Mouse (Mus musculus) embryonic facial prominence, embryonic 13.5 days (tissue): ENCODE data around the gene Cobl. TPM values are rescaled to one million over a fixed set of nuclear protein-coding genes. Genes with fewer than 3 reads are reported as not detected.
A peak's percentile ranks its signal among the peaks of the same experiment; 100 is the strongest.

Experiments
- ATAC-seq: fragments of 200-750 bp; cut with Nextera tagmentation; 2 replicates; pipeline ENCODE4 v1.8.0; 2017; ENCODE audit warnings: low read depth; ENCODE audit not compliant: insufficient number of reproducible peaks, insufficient read depth, low FRiP score, low TSS enrichment
- H3K27ac ChIP-seq: fragments of 300-500 bp; sonication (generic); 2 replicates; pipeline ENCODE4 v1.5.1; 2015; ENCODE audit warnings: moderate library complexity, mild to moderate bottlenecking, inconsistent platforms
- H3K27me3 ChIP-seq: fragments of 300-500 bp; sonication (generic); 2 replicates; pipeline ENCODE4 v1.6.1; 2015; ENCODE audit warnings: mild to moderate bottlenecking, inconsistent platforms
- H3K36me3 ChIP-seq: fragments of 300-500 bp; sonication (generic); 2 replicates; pipeline ENCODE4 v1.6.1; 2015; ENCODE audit warnings: mild to moderate bottlenecking, inconsistent platforms
- H3K4me1 ChIP-seq: fragments of 300-500 bp; sonication (generic); 2 replicates; pipeline ENCODE4 v1.6.1; 2015; ENCODE audit warnings: inconsistent platforms
- H3K4me2 ChIP-seq: fragments of 300-500 bp; sonication (generic); 2 replicates; pipeline ENCODE4 v1.6.1; 2015; ENCODE audit warnings: moderate library complexity, mild to moderate bottlenecking, inconsistent platforms
- H3K4me3 ChIP-seq: fragments of 300-500 bp; sonication (generic); 2 replicates; pipeline ENCODE4 v1.5.1; 2015; ENCODE audit warnings: mild to moderate bottlenecking, inconsistent platforms
- H3K9ac ChIP-seq: fragments of 300-500 bp; sonication (generic); 2 replicates; pipeline ENCODE4 v1.6.1; 2015; ENCODE audit warnings: mild to moderate bottlenecking, inconsistent platforms
- H3K9me3 ChIP-seq: fragments of 300-500 bp; sonication (generic); 2 replicates; pipeline ENCODE4 v1.6.1; 2016; ENCODE audit warnings: inconsistent platforms
- WGBS: fragments of 180-500 bp; shearing (Covaris S2); methylation state at CpG from one replicate; pipeline ENCODE4 v1.1.7; 2015; ENCODE audit warnings: mixed read lengths; 5-methylcytosine and 5-hydroxymethylcytosine counted together
- polyA plus RNA-seq: library from polyadenylated mRNA; unstranded; fragments of >200 nt; fragmentation: Nextera tagmentation; extraction: Ambion mirVana; gene quantifications from 2 replicates; pipeline ENCODE4 v1.2.1, GENCODE M21; 2015

Gene Cobl
- polyA plus RNA-seq, 1 experiment from 2014 or later = 5.6 TPM

- no peak for ATAC-seq
- no peak overlapping the region for H3K27ac ChIP-seq
Measured at GRCm38 (mm10) chr11:12340697-12341096, 124.1 kb downstream of the Cobl start.

GRCm38 (mm10) chr11:12336145-12336544, 128.6 kb downstream of the Cobl start:
- Histone ChIP-seq H3K9me3 (no peaks in the 10 kb centered on the region), H3K4me1 (peaks cover 12% of the 10 kb centered on the region), H3K36me3 (no peaks in the 10 kb centered on the region), H3K4me3 (no peak overlapping the region), H3K27me3 (no peaks in the 10 kb centered on the region), H3K4me2 (no peak overlapping the region), H3K27ac (no peak overlapping the region), H3K9ac (no peak overlapping the region)
- no peak for ATAC-seq
- WGBS = 76% methylated on average over 12 of the region's 12 CpGs

More at GRCm38 (mm10) chr11:12340697-12341096, 124.1 kb downstream of the Cobl start:
- Histone ChIP-seq H3K9me3 (no peaks in the 10 kb centered on the region), H3K27me3 (no peaks in the 10 kb centered on the region), H3K4me3 (no peak overlapping the region), H3K36me3 (no peaks in the 10 kb centered on the region), H3K4me1 (peaks cover 3% of the 10 kb centered on the region; the same call in 1 of the 2 replicates), H3K4me2 (no peak overlapping the region), H3K9ac (no peak overlapping the region)

- H3K9ac ChIP-seq = no peak overlapping the region
- peak overlapping the region; percentile 58 for H3K27ac ChIP-seq
- H3K4me2 ChIP-seq = no peak overlapping the region
- peak; percentile 48; the same call in 1 of the 2 replicates for ATAC-seq
- peaks cover 9% of the 10 kb centered on the region for H3K4me1 ChIP-seq
- 37% methylated on average over 2 of the region's 2 CpGs for WGBS
- no peaks in the 10 kb centered on the region for H3K36me3 ChIP-seq
- no peaks in the 10 kb centered on the region for H3K9me3 ChIP-seq
- H3K4me3 ChIP-seq = no peak overlapping the region
- H3K27me3 ChIP-seq = no peaks in the 10 kb centered on the region
Measured at GRCm38 (mm10) chr11:12331997-12332396, 132.8 kb downstream of the Cobl start.

GRCm38 (mm10) chr11:12321445-12321844, 143.3 kb downstream of the Cobl start:
- no peaks in the 10 kb centered on the region for H3K4me1 ChIP-seq
- no peak overlapping the region for H3K4me2 ChIP-seq
- ATAC-seq = no peak
- H3K9ac ChIP-seq = no peak overlapping the region
- WGBS = 62% methylated on average over 1 of the region's 1 CpGs
- no peaks in the 10 kb centered on the region for H3K27me3 ChIP-seq
- H3K4me3 ChIP-seq = no peak overlapping the region
- no peaks in the 10 kb centered on the region for H3K36me3 ChIP-seq
- H3K9me3 ChIP-seq = no peaks in the 10 kb centered on the region
- no peak overlapping the region for H3K27ac ChIP-seq

GRCm38 (mm10) chr11:12319318-12319717, 145.4 kb downstream of the Cobl start:
- no peak overlapping the region for H3K4me3 ChIP-seq
- ATAC-seq = no peak

GRCm38 (mm10) chr11:12315670-12316069, 149.1 kb downstream of the Cobl start:
- ATAC-seq = no peak
- H3K27me3 ChIP-seq = no peaks in the 10 kb centered on the region
- H3K27ac ChIP-seq = no peak overlapping the region
- H3K4me1 ChIP-seq = no peaks in the 10 kb centered on the region
- 77% methylated on average over 3 of the region's 3 CpGs for WGBS
- H3K9ac ChIP-seq = no peak overlapping the region
- no peaks in the 10 kb centered on the region for H3K36me3 ChIP-seq
- H3K9me3 ChIP-seq = no peaks in the 10 kb centered on the region
- H3K4me3 ChIP-seq = no peak overlapping the region
- no peak overlapping the region for H3K4me2 ChIP-seq

More at GRCm38 (mm10) chr11:12319318-12319717, 145.4 kb downstream of the Cobl start:
- H3K9me3 ChIP-seq = no peaks in the 10 kb centered on the region
- no peaks in the 10 kb centered on the region for H3K4me1 ChIP-seq
- H3K36me3 ChIP-seq = no peaks in the 10 kb centered on the region
- H3K27ac ChIP-seq = no peak overlapping the region
- H3K9ac ChIP-seq = no peak overlapping the region
- 93% methylated on average over 3 of the region's 3 CpGs for WGBS
- no peaks in the 10 kb centered on the region for H3K27me3 ChIP-seq
- H3K4me2 ChIP-seq = no peak overlapping the region

GRCm38 (mm10) chr11:12314278-12315043, 150.3 kb downstream of the Cobl start:
- Histone ChIP-seq H3K27ac (no peak overlapping the region), H3K36me3 (no peaks in the 10 kb centered on the region), H3K4me1 (no peaks in the 10 kb centered on the region), H3K4me2 (no peak overlapping the region), H3K9ac (no peak overlapping the region), H3K9me3 (no peaks in the 10 kb centered on the region), H3K4me3 (no peak overlapping the region), H3K27me3 (no peaks in the 10 kb centered on the region)
- 82% methylated on average over 6 of the region's 6 CpGs for WGBS
- no peak for ATAC-seq

- ATAC-seq = no peak
- H3K9ac ChIP-seq = no peak overlapping the region
- 83% methylated on average over 6 of the region's 6 CpGs for WGBS
- no peaks in the 10 kb centered on the region for H3K27me3 ChIP-seq
- H3K9me3 ChIP-seq = no peaks in the 10 kb centered on the region
- H3K4me3 ChIP-seq = no peak overlapping the region
- no peaks in the 10 kb centered on the region for H3K36me3 ChIP-seq
- no peak overlapping the region for H3K27ac ChIP-seq
- H3K4me2 ChIP-seq = no peak overlapping the region
- no peaks in the 10 kb centered on the region for H3K4me1 ChIP-seq
Measured at GRCm38 (mm10) chr11:12311419-12311818, 153.3 kb downstream of the Cobl start.

- ATAC-seq = no peak
- Histone ChIP-seq H3K9me3 (no peaks in the 10 kb centered on the region), H3K4me1 (no peaks in the 10 kb centered on the region), H3K9ac (no peak overlapping the region), H3K27ac (no peak overlapping the region), H3K4me3 (no peak overlapping the region), H3K27me3 (no peaks in the 10 kb centered on the region), H3K36me3 (no peaks in the 10 kb centered on the region), H3K4me2 (no peak overlapping the region)
- WGBS = 44% methylated on average over 3 of the region's 3 CpGs
Measured at GRCm38 (mm10) chr11:12309423-12310023, 155.2 kb downstream of the Cobl start.

GRCm38 (mm10) chr11:12304879-12305278, 159.9 kb downstream of the Cobl start:
- Histone ChIP-seq H3K4me2 (no peak overlapping the region), H3K4me3 (no peak overlapping the region), H3K27ac (no peak overlapping the region), H3K27me3 (no peaks in the 10 kb centered on the region), H3K9me3 (no peaks in the 10 kb centered on the region), H3K9ac (no peak overlapping the region), H3K4me1 (no peaks in the 10 kb centered on the region), H3K36me3 (no peaks in the 10 kb centered on the region)
- no peak for ATAC-seq
- 78% methylated on average over 3 of the region's 3 CpGs for WGBS

- no peak overlapping the region for H3K4me3 ChIP-seq
- no peaks in the 10 kb centered on the region for H3K36me3 ChIP-seq
- no peaks in the 10 kb centered on the region for H3K4me1 ChIP-seq
- no peaks in the 10 kb centered on the region for H3K27me3 ChIP-seq
- 40% methylated on average over 5 of the region's 5 CpGs for WGBS
- H3K9ac ChIP-seq = no peak overlapping the region
- ATAC-seq = no peak
- H3K9me3 ChIP-seq = no peaks in the 10 kb centered on the region
- H3K27ac ChIP-seq = no peak overlapping the region
- no peak overlapping the region for H3K4me2 ChIP-seq
Measured at GRCm38 (mm10) chr11:12299701-12300446, 164.9 kb downstream of the Cobl start.

- Histone ChIP-seq H3K36me3 (no peaks in the 10 kb centered on the region), H3K4me1 (0 out of 2 replicates have a peak, but pooled peaks cover 5% of the 10 kb centered on the region), H3K9ac (no peak overlapping the region), H3K4me3 (no peak overlapping the region), H3K27me3 (peaks cover 8% of the 10 kb centered on the region; the same call in 1 of the 2 replicates), H3K27ac (no peak overlapping the region), H3K9me3 (no peaks in the 10 kb centered on the region), H3K4me2 (no peak overlapping the region)
- ATAC-seq = no peak
- 21% methylated on average over 3 of the region's 3 CpGs for WGBS
Measured at GRCm38 (mm10) chr11:12291654-12291935, 173.2 kb downstream of the Cobl start.
